Mouse (Mus musculus): ENCODE data around the gene Ogfr. TPM values are rescaled to one million over a fixed set of nuclear protein-coding genes. Genes with fewer than 3 reads are reported as not detected.

Ogfr gene
- polyA plus RNA-seq (2015; fragmentation: Nextera tagmentation; extraction: Ambion mirVana), result 43.6 and 49.8 TPM in 2 replicates

DNA sequence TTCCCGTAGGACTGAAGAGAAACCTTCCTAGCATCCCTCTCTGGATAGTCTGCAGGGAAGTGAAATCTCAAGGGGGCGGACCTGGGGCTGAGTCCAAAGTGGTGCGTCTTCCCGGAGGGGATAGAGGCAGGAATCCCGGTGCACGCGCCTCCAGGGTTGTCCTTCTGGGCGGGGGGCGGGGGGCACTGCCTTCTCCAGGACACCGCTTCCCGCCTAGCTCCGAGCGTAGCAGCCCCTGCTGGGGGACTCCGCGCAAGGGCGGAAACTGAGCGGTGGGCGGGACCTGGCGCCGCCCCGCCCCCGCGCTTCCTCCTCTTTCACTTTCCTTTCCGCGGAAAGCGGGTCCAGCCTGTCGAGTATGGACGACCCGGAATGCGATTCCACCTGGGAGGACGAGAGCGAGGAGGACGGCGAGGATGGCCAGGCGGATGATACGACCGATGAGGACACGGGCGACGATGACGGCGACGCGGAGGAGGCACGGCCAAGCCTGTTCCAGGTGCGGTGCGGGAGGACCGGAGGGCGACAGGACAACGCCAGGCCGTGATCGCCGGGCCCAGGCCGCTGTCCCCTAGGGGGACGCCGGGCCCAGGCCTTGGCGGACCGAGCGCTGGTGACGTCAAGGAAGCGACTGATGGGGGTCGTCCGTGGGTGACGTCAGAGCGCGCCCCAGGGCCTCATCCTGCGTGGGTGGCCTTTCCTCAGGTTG, at the start of gene Ogfr:
TSS of gene Ogfr (plus strand) at position 123 of the 709 bp plus-strand sequence.

DNA sequence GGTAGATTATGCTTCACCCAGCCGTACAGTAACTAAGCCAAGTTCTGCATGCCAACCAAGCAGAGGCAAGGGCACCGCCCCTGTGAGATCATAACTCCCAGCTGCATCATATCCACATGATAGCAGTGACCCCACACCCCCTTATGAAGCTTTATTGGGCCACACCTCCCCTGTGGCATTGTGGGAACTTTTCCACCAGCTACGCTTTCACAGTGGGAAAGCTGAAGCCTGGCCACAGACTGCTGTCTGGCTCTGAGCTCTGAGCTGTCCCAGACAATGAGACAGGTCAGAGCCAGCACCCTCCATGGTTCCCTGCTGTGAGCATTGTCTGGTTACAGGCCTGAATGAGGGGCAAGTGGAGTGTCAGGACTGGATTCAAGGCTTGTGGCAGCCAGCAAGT, 8.0 kb upstream of the Ogfr start, which contains the start of gene Mrgbp:
TSS of gene Mrgbp (plus strand) at position 303 of the 400 bp plus-strand sequence.

DNA sequence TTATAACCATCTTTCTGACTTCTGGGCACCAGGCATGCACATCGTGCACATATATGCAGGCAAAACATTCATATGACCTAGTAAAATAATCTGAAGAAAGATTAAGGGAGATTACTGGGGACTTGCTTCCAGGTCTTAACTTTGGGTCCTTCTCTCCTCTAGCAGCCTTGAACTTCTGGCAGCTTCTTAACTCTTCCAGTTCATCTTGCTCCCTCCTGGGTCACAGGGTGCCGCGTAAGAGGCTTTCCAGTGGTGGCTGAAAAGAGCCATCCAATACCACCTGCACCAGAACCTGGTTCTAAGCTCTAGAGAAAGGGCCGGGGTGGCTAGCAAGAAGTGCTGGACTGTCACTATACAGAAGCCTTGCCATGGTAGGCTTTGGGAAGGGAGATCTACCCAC, 8.4 kb downstream of the Ogfr start, which contains the start of gene Col9a3:
TSS of gene Col9a3 (plus strand) at position 301 of the 400 bp plus-strand sequence.

DNA sequence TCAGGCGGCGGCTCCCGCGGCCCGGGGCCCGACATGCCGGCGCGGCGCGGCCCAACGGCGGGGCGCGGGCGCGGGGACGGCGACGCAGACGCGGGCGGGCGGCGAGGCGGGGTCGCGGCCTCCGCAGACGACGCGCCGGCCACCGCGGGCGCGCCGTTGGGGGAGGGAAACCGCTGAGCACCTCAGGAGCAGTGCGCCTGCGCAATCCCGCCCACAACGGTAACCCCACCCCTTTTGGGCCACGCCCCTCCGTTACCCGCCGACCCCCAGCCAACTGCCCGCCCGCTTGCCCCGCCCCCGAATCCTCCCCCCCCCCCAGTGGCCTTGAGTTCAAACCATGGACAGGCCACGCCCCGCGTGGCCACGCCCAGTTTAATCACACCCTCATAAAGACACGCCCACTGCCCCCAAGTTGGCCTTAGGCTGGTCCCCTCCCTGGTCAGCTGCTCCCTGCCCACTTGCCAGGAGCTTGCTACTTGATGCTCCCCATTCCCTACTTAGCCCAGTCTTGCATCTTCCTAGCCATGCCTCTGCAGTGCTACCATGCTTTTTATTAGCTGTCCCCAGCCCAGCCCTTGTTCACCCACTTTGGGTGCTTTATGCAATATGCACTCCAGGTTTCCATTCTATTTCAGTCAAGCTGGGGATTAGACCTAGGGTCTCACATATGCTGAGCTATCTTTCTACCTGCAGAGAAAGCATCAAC, 53.7 kb downstream of the Ogfr start, which contains the start of gene Tcfl5:
TSS of gene Tcfl5 (minus strand) at position 154 of the 706 bp plus-strand sequence.

Other genes starting within 250 kb of the Ogfr start
- gene Slco4a1, start 133.0 kb upstream of the Ogfr start, polyA plus RNA-seq (2015; fragmentation: Nextera tagmentation; extraction: Ambion mirVana), result 0.08 and 0.27 TPM in 2 replicates
- gene Ntsr1, start 89.3 kb upstream of the Ogfr start, polyA plus RNA-seq (2015; fragmentation: Nextera tagmentation; extraction: Ambion mirVana), result 0.74 and 0.80 TPM in 2 replicates
- gene Mrgbp, start 7.9 kb upstream of the Ogfr start, polyA plus RNA-seq (2015; fragmentation: Nextera tagmentation; extraction: Ambion mirVana), result 15.9 and 21.0 TPM in 2 replicates
- 3.2 and 3.6 TPM in 2 replicates for gene Col9a3, start 8.5 kb downstream of the Ogfr start, polyA plus RNA-seq (2015; fragmentation: Nextera tagmentation; extraction: Ambion mirVana)
- 0.18 and 0.65 TPM in 2 replicates for gene Tcfl5, start 53.5 kb downstream of the Ogfr start, polyA plus RNA-seq (2015; fragmentation: Nextera tagmentation; extraction: Ambion mirVana)
- 7.9 and 11.9 TPM in 2 replicates for gene Dido1, start 120.8 kb downstream of the Ogfr start, polyA plus RNA-seq (2015; fragmentation: Nextera tagmentation; extraction: Ambion mirVana)
- 36.3 and 43.1 TPM in 2 replicates for gene Gid8, start 120.9 kb downstream of the Ogfr start, polyA plus RNA-seq (2015; fragmentation: Nextera tagmentation; extraction: Ambion mirVana)
- gene Slc17a9, start 136.0 kb downstream of the Ogfr start, polyA plus RNA-seq (2015; fragmentation: Nextera tagmentation; extraction: Ambion mirVana), result 1.3 and 2.0 TPM in 2 replicates
- not detected in 2 replicates for gene Bhlhe23, start 187.7 kb downstream of the Ogfr start, polyA plus RNA-seq (2015; fragmentation: Nextera tagmentation; extraction: Ambion mirVana)

All from adrenal gland, postnatal 0 days (tissue).